Mouse (Mus musculus): ENCODE measurements around the gene Arvcf.

DNA sequence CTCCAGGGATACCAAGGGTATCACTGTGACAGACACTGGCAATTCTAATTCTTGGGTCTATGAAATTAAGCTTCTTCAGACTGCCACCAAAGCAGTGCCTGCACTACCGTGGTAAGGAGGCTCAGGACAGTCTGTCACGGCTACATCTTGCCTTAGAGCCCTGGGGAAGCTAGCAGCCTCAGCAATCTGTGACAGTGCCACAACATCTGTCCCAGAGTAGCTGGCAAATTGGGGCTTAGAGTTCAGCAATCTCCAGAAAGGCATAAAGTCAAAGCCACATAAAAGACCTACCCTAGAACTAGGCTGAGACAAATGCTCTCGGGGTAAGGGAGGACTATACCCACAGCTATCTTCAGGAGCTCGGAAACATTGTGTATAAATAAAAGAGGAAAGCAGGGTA, 22.2 kb upstream of the Arvcf start:
- TF ChIP-seq CTCF (IDR thresholded peaks at IDR 0.05; ENCODE audit: borderline replicate concordance, control insufficient read depth, extremely low read depth, insufficient read depth, low read length, poor library complexity), result no peak
- no peak for TF ChIP-seq POLR2A (IDR thresholded peaks at IDR 0.05; ENCODE audit: control insufficient read depth, extremely low read depth, insufficient read depth, low read length, poor library complexity)
